Mouse (Mus musculus) limb, embryonic 12.5 days (tissue): ENCODE measurements at regions not wholly inside any gene's neighbourhood (a gene's known extent, or its start where the extent isn't known, plus 50 kb on each side); places are given as distances from the start of the nearest gene placed in this dataset.
A peak's percentile ranks its signal among the peaks of the same experiment; 100 is the strongest.

Experiments
- ATAC-seq: fragments of 200-750 bp; cut with Nextera tagmentation; 2 replicates; pipeline ENCODE4 v1.8.0; 2017; ENCODE audit warnings: low read depth, moderate TSS enrichment; ENCODE audit not compliant: insufficient number of reproducible peaks, insufficient read depth, low FRiP score, low TSS enrichment
- H3K27ac ChIP-seq: fragments of 300-500 bp; sonication (generic); 2 replicates; pipeline ENCODE4 v1.5.1; 2016; ENCODE audit warnings: mild to moderate bottlenecking, moderate library complexity
- H3K27me3 ChIP-seq: fragments of 300-500 bp; sonication (generic); 2 replicates; pipeline ENCODE4 v1.6.1; 2016; ENCODE audit warnings: mild to moderate bottlenecking, moderate library complexity
- H3K36me3 ChIP-seq: fragments of 300-500 bp; sonication (generic); 2 replicates; pipeline ENCODE4 v1.6.1; 2016; ENCODE audit warnings: mild to moderate bottlenecking, moderate library complexity
- H3K4me1 ChIP-seq: fragments of 300-500 bp; sonication (generic); replicated peaks from 2 replicates; pipeline ENCODE4 v1.6.1; 2016
- H3K4me2 ChIP-seq: fragments of 300-500 bp; sonication (generic); 2 replicates; pipeline ENCODE4 v1.6.1; 2016; ENCODE audit warnings: mild to moderate bottlenecking, moderate library complexity
- H3K4me3 ChIP-seq: fragments of 300-500 bp; sonication (generic); replicated peaks from 2 replicates; pipeline ENCODE4 v1.5.1; 2016; ENCODE audit warnings: mild to moderate bottlenecking
- H3K9ac ChIP-seq: fragments of 300-500 bp; sonication (generic); replicated peaks from 2 replicates; pipeline ENCODE4 v1.6.1; 2016; ENCODE audit warnings: mild to moderate bottlenecking, moderate library complexity
- H3K9me3 ChIP-seq: fragments of 300-500 bp; sonication (generic); 2 replicates; pipeline ENCODE4 v1.6.1; 2016; ENCODE audit warnings: mild to moderate bottlenecking, moderate library complexity
- WGBS: fragments of 180-500 bp; shearing (Covaris S2); methylation state at CpG from one replicate; pipeline ENCODE4 v1.1.7; 2016; 5-methylcytosine and 5-hydroxymethylcytosine counted together

DNA sequence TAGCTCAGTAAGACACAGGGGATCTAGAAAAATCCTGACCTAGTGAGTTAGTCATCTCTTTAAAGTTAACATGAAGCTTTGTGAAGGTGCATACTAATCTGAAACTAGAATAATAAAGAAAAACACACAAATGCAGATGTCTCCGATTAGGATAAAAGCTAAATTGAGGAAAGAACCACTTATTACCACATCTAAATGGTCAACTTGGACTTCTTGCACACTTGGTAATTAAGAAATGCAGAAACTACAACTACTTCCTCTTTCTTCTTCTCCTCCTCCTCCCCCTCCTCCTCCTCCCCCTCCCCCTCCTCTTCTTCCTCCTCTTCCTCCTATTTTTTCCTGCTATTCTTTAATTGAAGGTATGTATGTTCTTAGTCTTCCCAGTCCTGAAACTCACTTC is 116.3 kb downstream of the Dkk1 start:
- Histone ChIP-seq H3K9me3 (no peaks in the 10 kb centered on the region), H3K4me1 (peaks cover 6% of the 10 kb centered on the region), H3K4me2 (no peak overlapping the region), H3K27me3 (no peaks in the 10 kb centered on the region), H3K9ac (no peak overlapping the region), H3K27ac (no peak overlapping the region), H3K36me3 (no peaks in the 10 kb centered on the region), H3K4me3 (no peak overlapping the region)
- 96% methylated on average over 1 of the region's 1 CpGs for WGBS
- ATAC-seq, result no peak

DNA sequence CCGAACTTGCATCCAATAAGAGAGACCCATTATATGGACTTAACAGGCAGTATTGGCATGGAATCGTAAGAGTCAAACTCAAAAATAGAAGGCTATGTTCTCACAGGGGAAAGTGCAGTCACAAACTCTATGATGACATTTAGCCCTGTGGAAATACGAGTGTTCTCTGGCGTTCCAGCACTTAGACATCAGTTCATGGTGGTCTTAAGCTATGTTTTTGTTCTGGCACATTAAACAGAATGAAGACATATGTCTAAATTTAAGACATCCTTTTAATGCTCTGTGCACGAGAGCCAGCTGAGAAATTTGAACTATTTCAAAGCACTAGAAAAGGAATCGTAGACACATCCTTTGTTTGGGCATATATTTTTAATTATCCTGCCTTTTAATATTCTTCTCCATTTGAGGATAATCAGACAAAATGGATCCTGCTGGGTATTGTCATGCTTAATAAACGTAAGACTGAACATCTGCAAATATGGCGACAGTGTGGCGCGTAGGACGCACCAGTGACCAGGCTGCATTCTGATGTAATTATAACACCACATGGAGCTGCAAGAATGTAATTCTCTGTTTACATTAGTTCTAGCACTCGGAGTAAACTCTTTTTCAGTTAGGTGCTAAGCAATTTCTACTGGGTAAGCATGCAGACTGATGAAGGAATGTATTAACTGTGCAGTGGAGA is 114.3 kb downstream of the Dkk1 start:
- 58% methylated on average over 12 of the region's 12 CpGs for WGBS
- H3K4me2 ChIP-seq, result no peak overlapping the region
- H3K9me3 ChIP-seq, result no peaks in the 10 kb centered on the region
- no peak overlapping the region for H3K27ac ChIP-seq
- H3K36me3 ChIP-seq, result no peaks in the 10 kb centered on the region
- ATAC-seq, result no peak
- H3K4me3 ChIP-seq, result no peak overlapping the region
- no peaks in the 10 kb centered on the region for H3K27me3 ChIP-seq
- H3K9ac ChIP-seq, result no peak overlapping the region
- peaks cover 6% of the 10 kb centered on the region for H3K4me1 ChIP-seq

DNA sequence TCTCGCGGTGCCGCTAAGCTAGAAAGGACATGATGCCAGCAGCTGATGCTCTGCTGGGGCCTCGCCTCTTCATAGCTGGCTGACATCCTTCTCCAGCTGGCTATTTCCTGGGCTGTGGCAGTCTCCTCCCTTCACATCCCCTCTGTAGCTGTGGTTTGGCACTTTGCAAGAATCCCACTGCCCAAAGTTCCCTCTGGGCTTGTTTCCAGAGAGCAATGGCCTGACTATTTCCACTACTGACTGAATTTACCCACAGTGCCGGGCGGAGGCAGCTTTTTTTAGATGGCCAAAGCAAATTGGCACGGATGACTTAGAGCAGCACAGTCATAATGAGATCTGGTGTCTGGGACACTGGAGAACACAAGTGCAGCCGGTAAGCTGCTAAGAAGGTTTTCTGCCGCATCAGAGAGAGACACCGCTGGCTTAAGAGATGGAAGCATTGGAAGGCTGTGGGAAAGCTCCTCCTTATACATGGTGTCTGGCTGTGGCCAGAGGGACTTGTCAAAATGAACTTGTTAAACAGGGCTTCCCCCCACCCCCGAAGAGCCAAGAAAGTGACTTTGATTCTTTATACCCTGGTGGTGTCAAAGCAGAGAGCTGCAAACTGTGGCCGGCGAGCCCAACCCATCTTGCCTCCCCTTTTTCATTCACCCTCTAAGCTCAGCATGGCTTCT is 98.5 kb downstream of the Dkk1 start:
- Histone ChIP-seq H3K4me3 (no peak overlapping the region), H3K27ac (0 out of 2 replicates have a peak overlapping the region, but pooled peaks have one; percentile 1), H3K9ac (no peak overlapping the region), H3K27me3 (no peaks in the 10 kb centered on the region), H3K4me1 (peaks cover 11% of the 10 kb centered on the region), H3K36me3 (no peaks in the 10 kb centered on the region), H3K4me2 (no peak overlapping the region), H3K9me3 (no peaks in the 10 kb centered on the region)
- WGBS, result 74% methylated on average over 13 of the region's 13 CpGs
- no peak for ATAC-seq

DNA sequence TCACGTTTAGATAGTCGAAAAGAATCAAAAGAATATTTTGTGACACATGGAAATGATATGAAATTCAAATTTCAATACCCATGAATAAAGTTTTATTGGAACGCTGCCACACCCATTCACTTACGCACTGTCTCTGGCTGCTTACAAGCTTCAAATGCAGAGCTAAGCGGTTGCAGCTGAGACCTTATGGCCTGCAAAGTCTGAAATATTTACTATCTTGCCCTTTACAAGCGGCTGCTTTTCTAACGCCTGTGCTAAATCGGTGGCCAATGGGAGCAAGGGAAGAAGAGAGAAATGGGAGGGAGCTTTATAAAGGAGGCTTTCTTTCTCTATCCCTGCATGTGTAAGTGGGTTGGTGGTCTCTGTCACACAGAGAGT is 97.9 kb downstream of the Dkk1 start:
- peaks cover 11% of the 10 kb centered on the region for H3K4me1 ChIP-seq
- no peak overlapping the region for H3K4me2 ChIP-seq
- no peaks in the 10 kb centered on the region for H3K9me3 ChIP-seq
- H3K27ac ChIP-seq, result no peak overlapping the region
- WGBS, result 32% methylated on average over 8 of the region's 8 CpGs
- H3K9ac ChIP-seq, result no peak overlapping the region
- no peaks in the 10 kb centered on the region for H3K27me3 ChIP-seq
- H3K36me3 ChIP-seq, result no peaks in the 10 kb centered on the region
- H3K4me3 ChIP-seq, result no peak overlapping the region
- no peak for ATAC-seq

DNA sequence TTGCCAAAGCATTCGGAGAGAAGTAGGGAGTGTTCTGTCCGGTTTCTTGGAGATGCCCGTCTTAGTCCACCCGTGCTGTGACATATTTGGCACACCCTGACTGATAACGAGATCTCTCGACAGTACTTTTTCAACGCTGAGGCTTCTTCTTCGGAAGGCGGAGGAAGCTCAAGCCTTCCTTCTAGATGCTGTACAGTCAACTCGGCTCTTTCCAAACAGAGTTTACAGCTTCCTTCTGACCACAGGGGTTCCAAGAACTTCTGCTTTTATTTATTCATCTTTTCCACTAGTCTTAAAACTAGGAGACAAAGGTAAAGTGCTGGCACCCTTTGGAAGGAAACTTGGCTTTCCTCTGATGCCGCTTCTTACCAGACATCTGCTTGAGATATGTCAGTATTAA is 96.8 kb downstream of the Dkk1 start:
- 87% methylated on average over 11 of the region's 11 CpGs for WGBS
- Histone ChIP-seq H3K36me3 (no peaks in the 10 kb centered on the region), H3K4me3 (no peak overlapping the region), H3K9ac (no peak overlapping the region), H3K9me3 (no peaks in the 10 kb centered on the region), H3K4me2 (no peak overlapping the region), H3K27me3 (no peaks in the 10 kb centered on the region), H3K4me1 (peaks cover 11% of the 10 kb centered on the region), H3K27ac (no peak overlapping the region)
- no peak for ATAC-seq

DNA sequence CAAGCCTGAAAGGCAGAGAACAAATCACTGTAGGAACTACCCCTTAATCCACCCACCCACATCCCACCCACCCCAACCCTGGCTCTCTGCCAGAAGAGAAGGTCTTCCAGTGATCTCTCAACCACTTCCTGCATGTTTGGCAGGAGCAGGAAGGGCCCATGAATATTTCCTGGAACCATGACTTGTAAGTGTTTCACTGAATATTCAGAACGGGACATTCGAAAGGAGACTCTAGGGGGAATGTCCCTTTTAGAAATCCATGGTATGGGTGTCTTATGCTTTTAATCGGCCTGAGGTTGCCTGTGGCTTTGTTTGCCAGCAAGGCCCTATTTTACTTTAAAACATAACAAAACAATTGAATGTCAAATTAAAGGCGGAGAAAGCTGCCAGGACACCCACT is 66.0 kb downstream of the Dkk1 start:
- H3K9me3 ChIP-seq, result no peaks in the 10 kb centered on the region
- no peak overlapping the region for H3K4me3 ChIP-seq
- H3K27ac ChIP-seq, result no peak overlapping the region
- H3K27me3 ChIP-seq, result no peaks in the 10 kb centered on the region
- no peak overlapping the region for H3K9ac ChIP-seq
- no peak overlapping the region for H3K4me2 ChIP-seq
- WGBS, result 42% methylated on average over 4 of the region's 4 CpGs
- H3K4me1 ChIP-seq, result no peaks in the 10 kb centered on the region
- H3K36me3 ChIP-seq, result no peaks in the 10 kb centered on the region
- no peak for ATAC-seq

DNA sequence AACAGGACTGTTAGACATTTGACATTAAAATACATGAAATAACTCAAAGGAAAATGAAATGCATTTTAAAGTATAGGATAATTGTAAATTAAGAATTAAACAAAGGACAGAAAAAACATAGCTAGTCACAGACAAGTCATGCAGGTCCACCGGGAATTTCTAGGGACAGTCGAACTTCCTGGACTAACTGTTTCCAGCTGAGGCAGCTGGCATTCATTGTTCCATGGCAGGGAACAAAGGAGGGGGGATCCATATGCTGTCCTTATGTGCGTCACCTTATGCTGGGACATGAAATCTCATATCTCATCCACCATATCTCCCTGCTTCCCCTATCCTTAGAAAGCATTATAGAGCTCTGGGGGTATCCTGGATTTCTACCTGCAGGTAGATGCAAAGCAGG is 59.7 kb downstream of the Dkk1 start:
- H3K4me1 ChIP-seq, result 0 out of 2 replicates have a peak, but pooled peaks cover 5% of the 10 kb centered on the region
- no peak overlapping the region for H3K27ac ChIP-seq
- H3K9me3 ChIP-seq, result no peaks in the 10 kb centered on the region
- H3K4me3 ChIP-seq, result no peak overlapping the region
- H3K9ac ChIP-seq, result no peak overlapping the region
- no peaks in the 10 kb centered on the region for H3K36me3 ChIP-seq
- 13% methylated on average over 3 of the region's 3 CpGs for WGBS
- no peaks in the 10 kb centered on the region for H3K27me3 ChIP-seq
- H3K4me2 ChIP-seq, result no peak overlapping the region
- ATAC-seq, result no peak

DNA sequence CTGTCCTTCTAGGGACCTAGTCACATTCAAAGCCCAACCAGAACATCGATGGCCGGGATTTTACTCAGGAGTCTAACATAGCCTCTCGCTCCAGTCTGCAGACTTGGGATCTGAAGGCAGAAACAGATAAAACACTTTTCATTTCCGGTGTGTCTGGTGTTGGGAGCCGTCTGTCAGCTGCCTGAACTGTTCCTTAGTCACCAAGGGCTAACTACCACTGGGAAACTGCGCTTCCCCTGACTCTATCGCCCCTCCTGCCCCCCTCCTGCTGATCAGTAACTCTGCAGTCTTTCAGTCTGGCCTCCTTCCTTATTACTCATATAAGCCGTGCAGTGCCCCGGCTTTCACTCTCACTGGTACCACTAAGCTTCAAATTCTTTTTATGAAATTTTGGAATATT is 58.5 kb downstream of the Dkk1 start:
- H3K4me1 ChIP-seq, result 0 out of 2 replicates have a peak, but pooled peaks cover 5% of the 10 kb centered on the region
- no peak overlapping the region for H3K4me3 ChIP-seq
- no peaks in the 10 kb centered on the region for H3K36me3 ChIP-seq
- H3K27ac ChIP-seq, result no peak overlapping the region
- no peak overlapping the region for H3K4me2 ChIP-seq
- WGBS, result 33% methylated on average over 9 of the region's 9 CpGs
- no peaks in the 10 kb centered on the region for H3K27me3 ChIP-seq
- no peak overlapping the region for H3K9ac ChIP-seq
- no peak for ATAC-seq
- H3K9me3 ChIP-seq, result no peaks in the 10 kb centered on the region
